Mouse (Mus musculus) embryonic facial prominence, embryonic 11.5 days (tissue): ENCODE results near the gene Acp4. TPM values are rescaled to one million over a fixed set of nuclear protein-coding genes. Genes with fewer than 3 reads are reported as not detected.
"Not testable (repeated sequence)": the region's sequence is repeated elsewhere in the genome, so short reads cannot be mapped to it uniquely, and the experiment has no call there.

ENCODE experiments used
- ATAC-seq: fragments of 200-750 bp; cut with Nextera tagmentation; replicated peaks from 2 replicates; pipeline ENCODE4 v1.8.0; 2017; ENCODE audit warnings: low read depth; ENCODE audit not compliant: insufficient number of reproducible peaks, low FRiP score, low TSS enrichment
- DNase-seq: peaks from one replicate; pipeline ENCODE4 v3.0.0-alpha.2; 2015; ENCODE audit warnings: low spot score
- H3K27ac ChIP-seq: fragments of 300-500 bp; sonication (generic); replicated peaks from 2 replicates; pipeline ENCODE4 v1.5.1; 2014; ENCODE audit warnings: mild to moderate bottlenecking, low read depth, low read length, control low read depth
- H3K27me3 ChIP-seq: fragments of 300-500 bp; sonication (generic); 2 replicates; pipeline ENCODE4 v1.6.1; 2014; ENCODE audit warnings: mild to moderate bottlenecking, low read length, moderate library complexity, mixed read lengths; ENCODE audit not compliant: control insufficient read depth, insufficient read depth
- H3K36me3 ChIP-seq: fragments of 300-500 bp; sonication (generic); replicated peaks from 2 replicates; pipeline ENCODE4 v1.6.1; 2014; ENCODE audit warnings: low read depth, mild to moderate bottlenecking, low read length, moderate library complexity, mixed read lengths; ENCODE audit not compliant: control insufficient read depth, insufficient read depth
- H3K4me1 ChIP-seq: fragments of 300-500 bp; sonication (generic); 2 replicates; pipeline ENCODE4 v1.6.1; 2014; ENCODE audit warnings: low read length, mixed read lengths; ENCODE audit not compliant: control insufficient read depth, insufficient read depth
- H3K4me2 ChIP-seq: fragments of 300-500 bp; sonication (generic); 2 replicates; pipeline ENCODE4 v1.6.1; 2014; ENCODE audit warnings: low read depth, mild to moderate bottlenecking, control low read depth, low read length, moderate library complexity
- H3K4me3 ChIP-seq: fragments of 300-500 bp; sonication (generic); 2 replicates; pipeline ENCODE4 v1.5.1; 2014; ENCODE audit warnings: low read depth, low read length, control low read depth
- H3K9ac ChIP-seq: fragments of 300-500 bp; sonication (generic); replicated peaks from 2 replicates; pipeline ENCODE4 v1.6.1; 2014; ENCODE audit warnings: mild to moderate bottlenecking, control low read depth, low read length
- H3K9me3 ChIP-seq: fragments of 300-500 bp; sonication (generic); replicated peaks from 2 replicates; pipeline ENCODE4 v1.6.1; 2016; ENCODE audit warnings: mild to moderate bottlenecking, low read length, inconsistent platforms, mixed read lengths; ENCODE audit not compliant: control insufficient read depth
- WGBS: fragments of 180-500 bp; shearing (Covaris S2); extraction: QIAGEN DNeasy Blood & Tissue Kit; methylation state at CpG from one replicate; pipeline ENCODE4 v1.1.7; 2014; 5-methylcytosine and 5-hydroxymethylcytosine counted together
- polyA plus RNA-seq: library from polyadenylated mRNA; unstranded; fragments of >200 nt; fragmentation: Nextera tagmentation; extraction: Ambion mirVana; gene quantifications from 2 replicates; pipeline ENCODE4 v1.2.1, GENCODE M21; 2014

The Acp4 gene
- polyA plus RNA-seq, 1 experiment from 2014 or later, result not detected

GRCm38 (mm10) chr7:44260410-44260809 lies 3.2 kb upstream of the Acp4 start:
- no peak overlapping the region for H3K9ac ChIP-seq
- 71% methylated on average over 6 of the region's 6 CpGs for WGBS

DNA sequence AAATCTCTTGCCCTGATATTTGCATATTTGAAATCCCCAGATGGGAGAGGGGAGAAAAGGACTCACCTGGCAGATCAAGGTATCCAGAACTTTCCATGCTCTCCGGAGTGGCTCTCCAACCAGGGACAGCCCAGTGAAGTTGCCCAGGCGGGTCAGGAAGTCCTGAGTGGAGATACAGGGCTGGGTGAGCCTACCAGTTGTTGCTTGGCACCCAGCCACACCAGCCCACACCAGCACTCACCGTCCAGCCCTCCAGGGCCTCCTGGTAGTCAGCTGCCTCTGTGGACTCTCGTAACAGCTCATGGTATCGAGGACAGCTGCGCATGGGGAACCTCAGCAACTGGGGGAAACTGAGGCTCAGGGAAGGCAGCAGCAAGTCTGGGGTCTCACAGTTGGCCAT lies 2.2 kb downstream of the Acp4 start:
- no peak overlapping the region for H3K4me2 ChIP-seq
- H3K9ac ChIP-seq, result no peak overlapping the region; the same call in 1 of the 2 replicates
- H3K4me1 ChIP-seq, result no peaks in the 10 kb centered on the region
- H3K9me3 ChIP-seq, result no peaks in the 10 kb centered on the region
- DNase-seq, result no peak
- no peak overlapping the region for H3K27ac ChIP-seq
- no peak for ATAC-seq
- 87% methylated on average over 6 of the region's 6 CpGs for WGBS
- peaks cover 5% of the 10 kb centered on the region for H3K36me3 ChIP-seq
- H3K27me3 ChIP-seq, result no peaks in the 10 kb centered on the region
- H3K4me3 ChIP-seq, result no peak overlapping the region

More at GRCm38 (mm10) chr7:44260410-44260809, 3.2 kb upstream of the Acp4 start:
- Histone ChIP-seq H3K9me3 (no peaks in the 10 kb centered on the region), H3K36me3 (no peaks in the 10 kb centered on the region), H3K4me3 (no peak overlapping the region), H3K27ac (no peak overlapping the region), H3K4me1 (no peaks in the 10 kb centered on the region), H3K4me2 (no peak overlapping the region), H3K27me3 (peaks cover 8% of the 10 kb centered on the region; the same call in 1 of the 2 replicates)
- DNase-seq, result no peak
- no peak for ATAC-seq

- Histone ChIP-seq H3K9me3 (no peaks in the 10 kb centered on the region), H3K36me3 (peaks cover 9% of the 10 kb centered on the region), H3K27me3 (no peaks in the 10 kb centered on the region), H3K4me1 (no peaks in the 10 kb centered on the region), H3K27ac (no peak overlapping the region), H3K4me3 (no peak overlapping the region), H3K9ac (no peak overlapping the region), H3K4me2 (no peak overlapping the region)
- no peak for DNase-seq
- WGBS, result 69% methylated on average over 15 of the region's 15 CpGs
- no peak for ATAC-seq
Measured at GRCm38 (mm10) chr7:44253023-44253616, 4.1 kb downstream of the Acp4 start.

DNA sequence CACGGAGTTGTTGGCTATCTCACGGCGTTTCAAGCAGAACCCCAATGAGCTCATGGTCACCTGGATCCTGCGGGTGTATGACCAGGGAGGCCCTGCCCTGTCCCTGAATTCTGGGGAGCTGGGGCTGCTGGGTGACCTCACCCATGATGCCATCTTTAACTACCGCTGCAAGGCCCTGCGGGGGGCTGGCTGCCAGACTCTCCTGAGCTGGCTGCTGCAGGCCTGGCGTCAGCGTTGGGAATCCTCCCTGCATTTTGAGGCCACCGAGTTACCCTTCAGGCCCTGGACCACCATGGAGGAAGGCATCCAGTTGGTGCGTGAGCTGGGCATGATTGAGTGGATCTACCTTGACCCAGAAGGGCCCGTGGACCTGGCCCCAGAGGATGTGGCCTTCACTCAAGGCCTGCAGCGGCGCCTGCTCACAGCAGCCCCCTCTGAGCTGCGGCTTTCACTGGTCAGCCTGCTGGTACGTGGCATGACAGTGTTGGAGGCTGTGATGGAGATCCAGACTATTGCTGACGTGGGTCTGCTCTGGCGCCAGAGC lies 6.4 kb downstream of the Acp4 start:
- not testable (repeated sequence) for H3K4me3 ChIP-seq, H3K4me2 ChIP-seq, ATAC-seq, H3K36me3 ChIP-seq, H3K4me1 ChIP-seq, H3K9ac ChIP-seq, DNase-seq, H3K9me3 ChIP-seq, H3K27ac ChIP-seq, H3K27me3 ChIP-seq
- WGBS, result 88% methylated on average over 17 of the region's 17 CpGs

GRCm38 (mm10) chr7:44249248-44249647 lies 7.9 kb downstream of the Acp4 start:
- Histone ChIP-seq H3K9ac (no peak overlapping the region), H3K4me1 (no peaks in the 10 kb centered on the region), H3K27ac (no peak overlapping the region), H3K4me3 (no peak overlapping the region), H3K36me3 (peaks cover 9% of the 10 kb centered on the region), H3K4me2 (no peak overlapping the region), H3K9me3 (no peaks in the 10 kb centered on the region), H3K27me3 (no peaks in the 10 kb centered on the region)
- 93% methylated on average over 4 of the region's 4 CpGs for WGBS
- no peak for DNase-seq
- no peak for ATAC-seq

DNA sequence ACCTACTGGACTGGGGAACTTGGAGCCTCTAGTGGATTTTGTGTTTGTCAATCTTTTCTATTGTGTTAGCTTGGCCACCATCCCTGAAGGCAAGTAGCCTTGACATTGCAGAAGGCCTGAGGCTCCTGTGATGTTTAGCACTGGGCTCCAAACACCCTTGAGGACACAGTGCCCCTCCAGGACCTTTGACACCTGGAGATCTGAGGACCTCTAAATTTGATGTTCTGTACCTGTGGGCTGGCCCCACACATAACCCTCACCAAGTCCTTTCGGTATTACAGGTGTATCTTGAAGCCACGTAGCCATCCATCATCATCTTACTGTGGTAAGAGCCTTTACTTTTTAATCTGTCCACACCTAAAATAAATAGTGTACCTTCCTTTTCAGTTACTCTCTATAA lies 9.2 kb downstream of the Acp4 start:
- H3K4me3 ChIP-seq, result peak overlapping the region; percentile 95
- ATAC-seq, result no peak
- H3K27ac ChIP-seq, result no peak overlapping the region
- no peaks in the 10 kb centered on the region for H3K9me3 ChIP-seq
- H3K36me3 ChIP-seq, result peaks cover 9% of the 10 kb centered on the region
- H3K4me2 ChIP-seq, result peak overlapping the region; percentile 54
- H3K27me3 ChIP-seq, result no peaks in the 10 kb centered on the region
- WGBS, result 91% methylated on average over 2 of the region's 2 CpGs
- no peaks in the 10 kb centered on the region for H3K4me1 ChIP-seq
- DNase-seq, result no peak
- no peak overlapping the region for H3K9ac ChIP-seq

DNA sequence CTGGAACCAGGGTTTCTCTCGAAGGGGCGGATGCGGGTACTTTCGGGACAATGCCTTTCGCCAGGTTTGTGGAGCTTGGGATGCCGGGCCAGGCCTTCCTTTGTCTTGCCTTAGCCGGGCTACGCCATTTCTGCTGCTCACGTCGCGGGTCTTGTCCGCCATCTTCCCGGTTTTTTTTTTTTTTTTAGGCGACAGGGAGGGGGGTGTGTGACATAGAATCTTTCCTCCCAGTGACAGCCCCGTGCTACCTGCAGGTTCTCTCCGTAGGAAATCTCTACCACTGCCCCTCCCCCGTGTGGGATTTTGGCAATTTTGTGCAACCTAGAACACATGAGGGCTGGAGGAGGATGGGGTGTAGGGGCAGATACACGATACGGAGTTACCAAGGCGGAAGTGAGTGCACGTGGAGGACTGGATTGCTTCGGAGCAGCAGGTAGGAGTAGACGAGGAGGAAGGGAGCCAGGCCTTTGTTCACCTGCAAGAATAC lies 10.2 kb downstream of the Acp4 start:
- Histone ChIP-seq H3K4me2 (peak overlapping the region; percentile 54), H3K27me3 (no peaks in the 10 kb centered on the region), H3K4me3 (peak overlapping the region; percentile 95), H3K27ac (peak overlapping the region; percentile 84), H3K9ac (peak overlapping the region; percentile 92), H3K4me1 (no peaks in the 10 kb centered on the region), H3K9me3 (no peaks in the 10 kb centered on the region), H3K36me3 (peaks cover 9% of the 10 kb centered on the region)
- DNase-seq (peak; percentile 63), ATAC-seq (peak; percentile 26)
- under 1% methylated on average over 23 of the region's 23 CpGs for WGBS
